Mouse (Mus musculus) WW6 (cell line): ENCODE measurements around the gene Wdfy2.
"Not testable (repeated sequence)": the region's sequence is repeated elsewhere in the genome, so short reads cannot be mapped to it uniquely, and the experiment has no call there.

Experiments used
- DNase-seq: peaks from one replicate; pipeline ENCODE4 v3.0.0-alpha.2; 2013; ENCODE audit warnings: low read depth, low spot score

The Wdfy2 gene

DNA sequence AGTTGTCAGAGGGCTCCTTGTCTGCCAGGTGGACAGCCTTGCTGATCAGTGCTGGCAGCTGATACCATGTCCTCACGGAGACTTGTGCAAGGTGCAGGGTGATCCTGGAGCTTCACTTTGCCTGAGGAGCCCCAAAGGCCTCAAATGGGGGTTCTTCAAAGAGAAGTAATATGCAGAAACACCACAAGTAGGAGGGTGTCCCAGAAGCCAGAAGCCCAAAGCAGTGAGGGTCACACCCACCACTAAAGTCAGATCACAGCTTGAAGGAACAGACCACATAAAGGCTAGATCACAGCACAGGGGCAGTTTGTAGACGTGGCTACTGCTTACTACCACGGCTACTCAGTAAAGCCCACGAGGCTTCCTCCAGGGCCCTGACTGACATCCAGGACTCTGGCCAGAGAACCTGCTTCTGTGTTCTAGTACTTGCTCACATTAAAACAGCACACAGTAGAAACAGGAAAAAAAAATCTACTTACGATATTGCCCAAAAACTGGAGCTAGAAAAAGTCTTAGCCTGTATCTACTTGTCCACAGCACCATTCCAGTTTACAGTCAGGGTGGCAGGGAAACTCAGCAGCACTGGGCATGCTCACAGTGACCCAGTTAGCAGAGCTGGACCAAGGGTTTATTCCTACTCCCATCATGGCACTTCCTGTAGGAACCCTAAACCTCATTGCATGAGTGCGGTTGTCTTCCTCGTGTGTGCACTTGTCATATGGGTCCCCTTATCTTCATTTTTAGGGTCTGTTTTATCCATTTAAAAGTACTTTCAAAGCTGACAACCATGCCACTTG lies 41.4 kb downstream of the Wdfy2 start:
- DNase-seq = no peak

DNA sequence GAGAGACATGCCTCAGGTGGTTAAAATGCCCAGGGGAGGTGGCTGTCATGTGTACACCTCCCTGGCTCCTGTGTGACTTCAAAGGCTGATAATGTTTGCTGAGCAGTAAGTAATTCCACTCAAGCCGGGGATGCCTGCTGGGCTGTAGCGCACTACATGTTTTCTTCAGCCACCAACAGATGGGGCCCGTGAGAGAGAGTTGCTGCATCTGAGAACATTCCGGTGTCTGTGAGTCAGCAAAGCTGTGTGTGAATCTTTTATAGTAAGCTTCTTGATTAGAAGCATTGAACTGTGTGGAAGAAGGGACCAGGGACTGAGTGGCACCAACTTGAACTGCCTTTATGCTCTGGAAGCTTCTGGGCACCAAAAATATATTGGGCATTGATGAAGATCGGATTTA lies 42.0 kb downstream of the Wdfy2 start:
- no peak for DNase-seq

DNA sequence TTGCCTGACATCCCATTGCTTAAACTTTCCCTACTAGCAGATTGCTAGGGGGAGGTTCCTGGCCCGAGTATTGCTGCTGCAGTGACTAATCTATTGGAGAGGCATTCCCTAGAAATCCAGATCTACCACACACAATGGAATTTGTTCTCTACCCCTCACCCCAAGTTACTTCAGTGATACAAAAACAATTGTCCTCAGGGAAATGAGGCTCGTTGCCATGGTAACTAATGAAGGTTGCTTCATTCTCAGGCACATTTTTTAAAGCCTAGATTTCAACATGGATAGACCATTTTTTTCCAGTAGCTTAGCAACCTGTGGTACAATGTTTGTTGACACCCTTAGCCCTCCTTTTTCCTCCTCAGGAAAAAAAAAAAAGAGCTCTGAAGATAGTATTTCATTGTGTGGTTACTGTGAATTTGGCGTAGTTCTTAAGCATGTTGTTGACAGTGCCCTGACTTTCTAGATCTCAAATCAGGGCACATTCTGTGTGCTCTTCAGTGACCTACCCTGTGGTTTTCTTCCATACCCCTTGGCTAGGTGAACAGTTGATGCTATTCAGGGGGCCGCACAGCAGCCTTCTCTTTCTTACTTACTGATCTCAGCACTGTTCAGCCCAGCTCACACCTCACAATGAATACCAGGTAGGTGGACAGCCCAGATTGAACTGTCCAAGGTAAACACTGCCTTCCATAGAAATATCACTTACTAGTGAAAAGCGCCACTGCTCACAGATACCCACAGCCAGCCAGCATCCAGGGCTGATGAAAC lies 42.8 kb downstream of the Wdfy2 start:
- DNase-seq = no peak

DNA sequence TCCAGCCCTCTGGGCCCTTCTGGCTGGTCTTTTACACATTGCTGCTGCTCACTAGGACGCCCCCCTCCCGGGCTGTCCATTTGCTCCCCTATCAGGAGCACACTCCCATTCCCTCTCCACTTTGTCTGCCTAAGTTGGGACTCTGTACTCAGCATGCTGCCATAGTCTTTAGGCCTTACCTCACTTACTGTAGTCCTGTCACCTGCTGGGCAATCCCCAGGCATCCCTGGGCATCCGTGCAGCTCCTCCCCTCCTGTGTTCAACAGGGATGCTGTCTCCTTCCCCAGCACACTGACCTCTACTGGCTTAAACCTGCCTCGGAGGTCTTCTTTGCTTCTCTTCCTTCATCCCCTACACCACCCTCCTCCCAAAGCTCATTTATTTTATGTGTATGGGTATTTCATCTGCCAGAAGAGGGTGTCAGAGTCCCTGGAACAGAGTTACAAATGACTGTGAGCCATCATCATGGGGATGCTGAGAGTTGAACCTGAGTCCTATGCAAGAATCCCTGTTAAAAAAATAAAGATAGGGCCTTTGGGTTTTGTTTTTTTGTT lies 44.7 kb downstream of the Wdfy2 start:
- no peak for DNase-seq

DNA sequence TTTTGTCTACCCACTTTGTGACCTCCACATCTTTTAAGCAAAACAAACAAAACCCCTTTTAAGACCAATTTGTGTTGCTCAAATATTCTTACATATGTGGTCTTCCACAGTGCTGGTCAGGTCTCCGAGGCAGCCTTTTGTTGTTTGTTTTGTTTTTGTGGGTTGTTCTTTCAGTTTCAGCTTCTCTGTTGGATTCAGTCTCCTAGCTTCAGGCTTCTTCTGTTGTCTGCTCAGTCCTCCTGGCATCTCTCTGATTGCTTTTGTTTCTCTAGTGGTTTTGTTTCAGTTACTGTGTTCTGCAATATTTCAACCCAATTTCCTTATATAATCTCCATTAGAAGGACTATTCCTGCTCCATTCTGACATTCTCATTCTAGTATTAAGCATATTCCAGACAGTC lies 46.1 kb downstream of the Wdfy2 start:
- no peak for DNase-seq

DNA sequence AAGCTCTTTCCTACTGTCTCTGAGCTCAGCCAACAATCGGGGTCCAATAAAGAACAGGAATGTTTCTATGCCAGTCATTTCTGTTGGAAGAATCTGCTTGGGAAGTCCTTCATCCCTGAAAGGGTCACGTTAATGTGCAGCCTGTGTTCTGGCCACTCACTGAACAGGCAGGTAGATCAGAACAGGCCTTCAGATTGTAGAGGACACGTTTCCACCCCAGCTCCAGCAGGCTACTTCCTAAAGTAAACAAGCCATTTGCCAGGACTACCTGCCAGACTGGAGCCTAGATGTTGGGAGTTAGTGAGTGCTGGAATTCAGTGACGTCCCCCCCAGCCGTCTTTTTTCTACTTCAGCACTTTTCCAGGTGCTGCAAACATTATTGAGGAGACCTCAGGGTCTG lies 46.7 kb downstream of the Wdfy2 start:
- DNase-seq = no peak

DNA sequence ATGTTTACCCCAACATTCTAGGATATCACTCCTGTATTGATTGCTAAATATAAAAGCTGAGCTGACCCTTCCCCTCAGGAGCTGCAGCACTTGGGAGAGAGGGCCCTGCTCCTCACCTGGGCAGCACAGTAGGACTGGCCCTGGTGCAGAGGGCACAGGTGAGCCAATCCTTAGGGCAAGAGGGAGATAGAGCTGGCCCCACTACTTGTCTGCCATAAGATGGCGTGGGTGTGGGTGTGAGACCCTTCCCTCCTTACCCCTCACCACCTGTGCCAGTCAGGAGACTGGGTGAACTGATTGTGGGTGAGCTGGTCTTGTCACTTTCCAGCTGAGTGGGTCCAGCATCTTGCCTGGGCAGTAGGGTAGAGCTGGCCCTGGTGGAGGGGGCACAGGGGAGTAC lies 47.2 kb downstream of the Wdfy2 start:
- DNase-seq = no peak

DNA sequence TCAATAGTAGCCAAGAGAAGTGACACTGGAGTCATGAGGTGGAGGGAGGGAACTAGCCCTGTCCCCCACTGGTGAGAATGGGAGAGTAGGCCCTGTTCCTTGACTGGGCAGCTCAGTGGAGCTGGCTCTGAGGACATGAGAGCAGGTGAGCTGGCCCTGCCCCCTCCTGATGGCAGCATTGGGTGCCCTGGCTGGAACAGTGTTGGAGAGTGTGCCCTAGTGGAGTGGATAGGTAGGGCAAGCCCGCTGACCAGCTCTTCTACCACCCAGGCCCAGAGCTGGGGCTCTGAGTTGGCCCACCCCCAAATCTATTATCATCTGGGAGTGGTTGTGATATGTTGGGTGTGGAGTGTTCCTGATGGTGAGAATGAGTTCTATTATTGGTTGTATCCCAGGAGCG lies 47.7 kb downstream of the Wdfy2 start:
- DNase-seq = no peak

DNA sequence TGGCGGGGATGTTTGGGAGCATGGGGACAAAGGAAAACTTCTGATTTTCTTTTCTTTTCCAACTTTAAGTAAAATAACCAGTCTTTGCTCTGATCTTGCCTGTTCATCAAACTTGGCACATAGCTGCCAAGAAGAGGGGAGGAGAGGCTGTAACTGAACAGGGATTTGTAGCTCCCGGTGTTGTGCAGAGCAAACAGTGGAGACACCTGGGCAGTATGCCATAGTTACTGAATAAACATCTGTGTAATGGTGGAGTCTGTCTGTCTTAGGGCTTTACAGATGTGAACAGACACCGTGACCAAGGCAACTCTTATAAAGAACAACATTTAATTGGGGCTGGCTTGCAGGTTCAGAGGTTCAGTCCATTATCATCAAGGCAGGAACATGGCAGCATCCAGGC lies 53.9 kb downstream of the Wdfy2 start:
- DNase-seq = no peak

DNA sequence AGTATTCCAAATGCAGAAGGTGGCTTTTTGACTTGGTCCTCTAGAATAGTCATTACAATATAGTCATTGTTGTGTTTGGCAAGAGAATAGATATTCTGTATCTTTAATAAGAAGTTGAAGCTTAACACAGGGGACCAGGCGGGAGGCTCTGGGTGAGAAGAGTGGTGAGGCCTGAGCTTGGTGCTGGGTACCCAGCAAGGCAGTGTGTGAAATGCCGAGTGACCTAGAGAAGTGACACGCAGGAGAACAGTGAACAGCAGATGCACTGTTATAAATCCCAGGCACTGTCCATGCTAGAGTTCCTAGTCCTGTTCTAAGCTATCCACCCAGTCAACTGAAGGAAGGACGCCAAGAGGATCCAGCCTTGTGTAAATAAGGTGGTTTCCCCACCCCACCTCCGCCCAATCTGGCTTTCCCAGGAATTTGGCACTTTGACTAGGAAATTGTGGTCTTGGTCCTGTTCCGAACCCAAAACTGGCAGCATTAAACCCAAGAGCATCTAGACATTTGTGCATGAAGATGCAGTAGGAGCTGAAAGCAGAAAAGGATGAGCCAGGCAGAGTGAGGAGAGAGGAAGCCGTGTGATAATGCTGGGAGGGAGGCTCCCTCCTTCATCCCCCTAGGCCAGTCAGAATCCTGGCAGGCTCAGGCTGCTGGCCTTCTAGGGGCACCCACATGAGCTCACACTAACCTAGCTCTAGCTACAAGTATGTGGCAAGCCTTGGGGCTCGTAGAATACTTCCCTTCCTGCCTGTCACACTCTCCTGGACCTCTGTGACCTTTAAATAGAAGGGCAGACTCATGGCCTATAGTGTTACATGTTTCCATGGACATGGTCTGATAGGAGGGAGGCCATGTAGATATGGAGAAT lies 55.5 kb downstream of the Wdfy2 start:
- no peak for DNase-seq

DNA sequence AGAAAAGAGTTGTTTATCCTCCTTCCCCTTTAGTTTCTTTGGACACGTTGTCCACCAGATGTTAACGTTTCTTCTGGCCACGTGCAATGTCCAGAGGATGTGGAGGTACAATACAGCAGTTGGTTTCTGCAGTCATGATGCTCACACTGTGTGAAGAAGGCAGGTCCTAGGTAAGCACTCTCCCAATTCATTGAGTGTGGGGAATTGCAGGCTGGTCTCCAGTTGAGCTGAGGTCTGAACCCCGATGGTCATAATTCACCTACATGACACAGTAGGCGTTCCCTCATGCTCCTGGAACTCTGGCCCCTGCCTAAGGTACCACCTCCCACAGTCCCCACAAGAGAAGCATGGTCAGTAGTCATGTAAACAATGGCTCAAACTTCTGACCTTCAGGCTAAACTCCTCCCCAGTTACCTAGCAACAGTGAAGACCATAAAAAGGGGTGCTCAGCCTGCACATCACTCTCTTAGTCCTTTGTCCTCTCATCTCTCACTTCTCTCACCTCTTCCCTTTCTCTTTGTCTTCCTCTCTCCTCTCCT lies 56.2 kb downstream of the Wdfy2 start:
- DNase-seq = not testable (repeated sequence)

DNA sequence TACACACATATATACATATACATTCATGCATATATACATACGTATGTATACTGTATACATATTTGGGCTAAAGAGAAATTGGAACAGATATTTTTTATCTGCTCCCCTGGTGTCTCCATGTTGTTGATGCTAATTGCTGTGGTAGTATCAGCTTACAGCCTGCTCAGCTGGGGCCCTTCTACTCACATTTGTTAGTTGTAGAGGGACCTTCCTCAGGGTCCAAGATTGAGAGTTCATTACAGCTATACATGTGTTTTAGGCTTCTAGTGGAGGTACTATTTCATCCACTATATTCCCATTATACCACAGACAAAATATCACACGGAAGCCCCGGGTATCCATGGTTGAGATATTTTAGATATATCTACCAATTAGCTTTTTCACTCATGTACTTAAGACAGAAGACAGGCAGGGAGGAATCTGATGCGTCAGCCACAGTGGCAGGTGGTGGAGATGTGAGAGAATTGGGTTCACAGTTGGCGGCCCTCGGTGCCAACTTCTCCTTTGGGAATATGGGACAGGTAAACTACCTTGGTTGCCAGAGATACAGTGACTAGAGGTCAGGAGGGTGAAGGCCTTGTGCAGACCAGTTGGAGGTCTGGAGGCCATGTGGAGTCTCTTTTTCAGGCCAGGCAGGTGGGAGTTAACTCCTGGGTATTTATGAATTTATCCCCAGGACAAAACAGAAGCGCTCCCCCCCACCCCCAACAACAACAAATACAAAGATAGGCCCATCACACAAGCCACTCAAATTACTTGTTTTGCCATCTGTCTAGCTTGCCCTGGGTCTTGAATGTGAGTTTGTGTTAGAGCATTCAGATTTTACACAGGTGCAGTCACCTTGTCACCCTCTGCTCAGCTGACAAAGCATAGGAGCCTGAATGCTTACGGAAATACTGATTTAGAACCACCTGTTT lies 57.7 kb downstream of the Wdfy2 start:
- DNase-seq = no peak

DNA sequence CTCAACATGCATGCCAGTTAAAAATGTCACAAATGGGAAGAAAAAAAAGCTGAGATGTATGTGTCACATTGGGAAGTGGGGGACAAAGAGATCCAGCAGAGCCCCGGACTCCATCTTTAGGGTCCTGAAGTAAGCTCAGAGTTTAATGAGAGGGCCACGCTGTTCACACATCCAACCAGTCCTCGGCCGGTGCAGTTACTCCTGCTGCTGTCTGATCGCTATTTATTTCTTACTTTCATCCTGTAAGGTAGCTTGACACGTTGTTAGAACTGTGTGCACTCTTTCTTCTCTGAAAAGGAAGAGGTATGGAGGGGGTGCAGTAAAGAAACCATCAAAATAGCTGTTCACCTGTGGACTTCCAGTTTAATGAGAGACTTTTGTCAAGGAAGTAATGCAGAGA lies 60.6 kb downstream of the Wdfy2 start:
- DNase-seq = no peak

DNA sequence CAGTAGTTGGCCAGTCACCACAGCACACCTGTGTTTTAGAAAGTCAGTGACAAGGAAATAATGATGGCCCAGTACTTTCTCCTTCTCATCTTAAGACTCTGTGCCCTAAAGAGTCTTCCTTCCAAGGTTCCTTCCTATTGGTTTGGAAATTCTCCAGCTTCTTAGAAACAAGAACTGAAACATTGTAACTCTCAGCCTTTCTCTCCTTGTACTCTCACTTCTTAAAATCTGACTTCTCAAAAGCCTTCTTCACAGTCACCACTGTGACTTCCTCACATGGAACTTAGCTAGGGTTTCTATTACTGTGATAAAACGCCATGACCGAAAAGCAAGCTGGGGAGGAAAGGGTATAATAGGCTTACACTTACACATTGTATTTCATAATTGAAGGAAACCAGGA lies 70.4 kb downstream of the Wdfy2 start:
- no peak for DNase-seq

DNA sequence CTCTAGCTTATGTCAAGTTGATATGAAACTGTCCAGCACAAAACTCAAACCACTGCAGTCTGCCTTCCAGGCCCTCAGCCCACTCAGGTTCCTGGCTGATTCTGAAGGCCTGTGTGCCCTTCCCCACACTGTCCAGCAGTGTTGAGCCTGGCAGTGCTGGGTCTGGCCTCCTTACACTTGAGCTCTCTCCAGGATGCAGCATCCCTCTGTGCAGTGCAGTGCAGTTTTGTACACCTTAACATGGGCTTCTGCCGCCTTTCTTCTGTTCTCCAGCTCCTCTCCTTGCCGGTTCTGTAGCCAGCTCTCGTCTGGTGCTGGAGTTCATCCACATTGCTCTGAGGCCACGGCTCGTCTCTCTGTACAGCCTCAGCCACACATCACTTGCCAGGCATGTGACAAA lies 71.1 kb downstream of the Wdfy2 start:
- no peak for DNase-seq

DNA sequence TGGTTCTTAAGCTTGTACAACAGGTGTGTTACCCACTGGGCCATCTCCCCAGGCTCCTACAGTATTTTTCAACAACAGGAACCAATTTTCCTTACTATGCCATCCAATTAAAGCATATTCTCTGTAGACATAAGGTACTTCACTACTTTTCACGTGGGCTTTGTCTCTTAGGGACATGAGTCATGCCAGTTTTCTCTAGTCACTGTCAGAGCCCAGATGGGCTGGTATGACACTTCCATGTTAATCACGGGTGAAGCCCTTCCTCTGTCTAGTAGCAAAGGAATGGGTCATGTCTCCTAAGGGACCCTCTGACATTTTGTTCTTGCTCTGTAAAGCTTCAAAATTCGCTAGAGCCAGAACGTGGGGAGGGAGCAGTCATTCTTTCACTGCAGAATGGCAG lies 73.4 kb downstream of the Wdfy2 start:
- DNase-seq = no peak

DNA sequence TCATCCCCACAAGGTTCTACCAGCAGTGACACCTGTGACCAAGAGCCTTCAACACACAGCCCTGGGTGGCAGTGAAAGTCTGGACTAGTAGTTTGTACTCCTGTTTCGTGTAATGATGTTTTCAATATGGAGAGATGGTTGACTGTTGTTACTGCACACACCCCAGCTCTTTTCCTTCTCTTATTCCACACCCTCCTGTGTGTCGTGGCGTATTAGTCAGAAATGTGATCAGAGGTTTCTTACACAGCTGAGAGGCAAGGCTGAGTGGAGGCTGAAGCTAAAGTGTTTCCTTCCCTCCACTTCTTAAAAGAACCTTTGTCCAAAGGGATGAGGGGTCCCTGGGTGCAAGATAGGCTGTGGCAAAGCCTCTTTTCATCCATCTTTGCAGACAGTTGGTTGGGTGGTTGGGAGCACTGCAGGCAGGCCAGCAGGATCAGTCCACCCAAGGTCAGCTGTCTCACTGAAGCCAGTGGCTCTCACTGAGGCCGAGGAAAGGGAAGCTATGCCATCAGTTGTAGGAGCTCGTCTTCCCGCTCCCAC lies 77.7 kb downstream of the Wdfy2 start:
- DNase-seq = no peak

DNA sequence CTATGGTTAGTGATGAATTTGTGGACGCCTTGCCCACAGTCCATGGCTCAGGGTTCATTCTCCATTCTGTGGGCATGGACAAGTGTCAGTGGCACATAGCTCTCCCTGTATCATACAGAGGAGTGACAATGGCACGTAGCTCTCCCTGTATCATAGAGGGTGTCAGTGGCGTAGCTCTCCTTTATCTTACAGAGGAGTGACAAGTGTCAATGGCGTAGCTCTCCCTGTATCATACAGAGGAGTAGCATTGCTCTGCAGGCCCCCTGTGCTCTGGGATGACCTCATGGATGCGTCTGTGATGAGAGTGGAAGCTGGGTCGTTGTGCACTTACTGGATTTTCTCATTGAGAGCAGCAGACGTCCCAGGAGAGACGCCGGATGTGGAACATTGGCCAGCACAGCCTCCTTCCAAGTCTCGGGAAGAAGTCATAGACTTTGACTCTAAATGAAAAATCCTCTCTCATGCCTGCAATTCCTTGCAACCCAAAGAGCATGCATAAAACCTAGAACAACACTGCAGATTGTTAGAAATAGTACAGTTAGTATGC lies 79.1 kb downstream of the Wdfy2 start:
- no peak for DNase-seq

DNA sequence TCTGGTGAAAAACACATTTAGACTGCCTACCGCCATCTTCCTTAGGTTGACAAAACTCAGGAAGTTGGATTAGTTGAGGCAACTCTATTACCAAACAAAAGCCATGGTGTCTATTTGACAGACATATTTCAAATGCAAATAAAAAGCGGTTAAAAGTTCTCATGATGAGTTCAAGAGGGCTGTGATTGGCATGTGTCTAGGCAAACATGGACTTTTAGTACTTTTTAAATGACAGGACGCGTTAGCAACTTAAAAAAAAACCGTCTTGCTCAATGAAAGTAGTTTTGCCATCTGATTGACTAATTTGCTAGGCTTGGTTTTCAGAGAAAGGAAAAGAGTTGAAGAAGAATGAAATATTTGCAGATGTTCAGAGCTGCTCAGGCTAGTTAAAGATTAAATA lies 83.9 kb downstream of the Wdfy2 start:
- no peak for DNase-seq

DNA sequence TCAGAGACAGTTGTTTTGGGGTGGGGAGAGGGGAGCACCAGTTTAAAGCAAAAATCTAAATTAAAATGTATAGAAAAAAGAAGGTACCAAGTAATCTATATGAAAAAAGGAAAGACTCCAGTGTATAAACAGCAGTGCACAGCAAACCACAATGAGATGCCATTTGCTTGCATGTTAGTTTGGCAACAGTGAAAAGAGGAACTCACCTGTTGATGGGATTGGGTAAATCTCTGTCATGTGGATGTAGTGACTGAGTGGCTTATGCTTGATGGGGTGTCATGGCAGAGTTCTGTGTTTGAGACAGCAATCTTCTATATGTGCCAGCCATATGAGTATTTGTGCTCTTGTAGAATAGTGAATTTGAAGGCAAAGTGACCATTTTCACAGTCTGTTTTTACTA lies 85.2 kb downstream of the Wdfy2 start:
- DNase-seq = no peak
